Mouse (Mus musculus) heart, postnatal 0 days (tissue): Measurements from ENCODE around the gene Nfic. TPM values are rescaled to one million over a fixed set of nuclear protein-coding genes. Genes with fewer than 3 reads are reported as not detected.

Source experiments
- ATAC-seq: fragments of 200-750 bp; cut with Nextera tagmentation; 2 replicates; pipeline ENCODE4 v1.8.0; 2017; ENCODE audit warnings: low read depth, moderate number of reproducible peaks, moderate library complexity; ENCODE audit not compliant: insufficient read depth
- DNase-seq: peaks from one replicate; pipeline ENCODE4 v3.0.0-alpha.2; 2016; ENCODE audit warnings: low spot score
- H3K27ac ChIP-seq: fragments of 300-500 bp; sonication (generic); 2 replicates; pipeline ENCODE4 v1.5.1; 2014; ENCODE audit warnings: low read depth, mild to moderate bottlenecking
- H3K27me3 ChIP-seq: fragments of 300-500 bp; sonication (generic); 2 replicates; pipeline ENCODE4 v1.6.1; 2014; ENCODE audit warnings: low read length, mixed read lengths; ENCODE audit not compliant: control insufficient read depth, insufficient read depth
- H3K36me3 ChIP-seq: fragments of 300-500 bp; sonication (generic); replicated peaks from 2 replicates; pipeline ENCODE4 v1.6.1; 2014; ENCODE audit warnings: low read length, mixed read lengths; ENCODE audit not compliant: control insufficient read depth, insufficient read depth
- H3K4me1 ChIP-seq: fragments of 300-500 bp; sonication (generic); 2 replicates; pipeline ENCODE4 v1.6.1; 2014; ENCODE audit warnings: antibody characterized with exemption; ENCODE audit not compliant: control insufficient read depth, insufficient read depth
- H3K4me2 ChIP-seq: fragments of 300-500 bp; sonication (generic); 2 replicates; pipeline ENCODE4 v1.6.1; 2014; ENCODE audit warnings: low read depth, mild to moderate bottlenecking, low read length, moderate library complexity
- H3K4me3 ChIP-seq: fragments of 300-500 bp; sonication (generic); 2 replicates; pipeline ENCODE4 v1.5.1; 2014; ENCODE audit warnings: low read depth, low read length
- H3K9ac ChIP-seq: fragments of 300-500 bp; sonication (generic); replicated peaks from 2 replicates; pipeline ENCODE4 v1.6.1; 2014; ENCODE audit warnings: low read depth, low read length, mixed read lengths
- H3K9me3 ChIP-seq: fragments of 300-500 bp; sonication (generic); replicated peaks from 2 replicates; pipeline ENCODE4 v1.6.1; 2016; ENCODE audit warnings: low read length; ENCODE audit not compliant: control insufficient read depth
- CTCF ChIP-seq: IDR thresholded peaks from 2 replicates; pipeline ENCODE4 v1.5.1; 2016; ENCODE audit warnings: antibody characterized with exemption, control low read depth, low read depth
- EP300 ChIP-seq: IDR thresholded peaks from 2 replicates; pipeline ENCODE4 v1.6.1; 2016; ENCODE audit warnings: antibody characterized with exemption, low read depth
- WGBS: fragments of 180-500 bp; shearing (Covaris S2); extraction: QIAGEN DNeasy Blood & Tissue Kit; methylation state at CpG from one replicate; pipeline ENCODE4 v1.1.7; 2014; 5-methylcytosine and 5-hydroxymethylcytosine counted together
- polyA plus RNA-seq: library from polyadenylated mRNA; unstranded; fragments of >200 nt; fragmentation: Nextera tagmentation; extraction: Ambion mirVana; gene quantifications from 2 replicates; pipeline ENCODE4 v1.2.1, GENCODE M21; 2015
- total RNA-seq: library from RNA; depleted of rRNA; stranded (reverse); fragments of >200 nt; gene quantifications from 2 replicates; pipeline ENCODE4 v1.2.3, GENCODE M21; 2014; ENCODE audit warnings: low replicate concordance

The Nfic gene
- total and polyA plus RNA-seq, 2 experiments from 2014 or later = 47.6 to 73.7 TPM

DNA sequence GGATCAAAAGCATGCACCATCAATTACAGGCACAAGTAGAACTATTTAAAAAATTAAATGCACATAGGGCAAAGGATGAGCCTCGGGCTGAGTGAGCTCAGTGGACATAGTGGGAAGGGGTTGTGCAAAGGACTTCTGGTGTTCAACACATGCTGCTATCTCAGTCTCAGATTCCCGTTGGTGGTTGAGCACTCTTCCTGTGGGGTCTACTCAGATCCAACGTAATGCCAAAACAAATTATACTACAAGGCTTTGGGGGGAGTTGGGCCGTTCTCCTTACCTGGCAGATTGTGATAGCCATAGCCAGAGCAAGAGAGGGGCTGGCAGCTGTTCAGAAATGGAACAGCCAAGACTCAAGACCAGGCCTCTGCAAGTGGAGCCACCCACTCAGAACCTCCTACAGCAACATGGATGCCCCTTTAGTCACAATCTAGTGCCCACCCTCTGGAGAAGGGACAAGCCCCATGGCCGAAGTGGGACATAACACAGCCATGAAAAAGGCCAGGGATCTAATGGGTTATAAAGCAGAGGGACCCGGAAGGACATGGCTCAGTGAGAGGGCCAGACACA, 75.5 kb downstream of the Nfic start:
- 85% methylated on average over 6 of the region's 6 CpGs for WGBS
- H3K9me3 ChIP-seq = no peaks in the 10 kb centered on the region
- no peak overlapping the region for H3K4me3 ChIP-seq
- H3K27me3 ChIP-seq = no peaks in the 10 kb centered on the region
- DNase-seq (no peak), ATAC-seq (no peak)
- H3K4me2 ChIP-seq = no peak overlapping the region
- TF ChIP-seq EP300 (no peak), CTCF (no peak)
- H3K4me1 ChIP-seq = peaks cover 19% of the 10 kb centered on the region
- peaks cover 10% of the 10 kb centered on the region; the same call in 1 of the 2 replicates for H3K36me3 ChIP-seq
- H3K27ac ChIP-seq = no peak overlapping the region
- H3K9ac ChIP-seq = no peak overlapping the region

GRCm38 (mm10) chr10:81379183-81379553, 76.3 kb downstream of the Nfic start:
- peak overlapping the region; percentile 71 for H3K4me2 ChIP-seq
- peaks cover 14% of the 10 kb centered on the region for H3K36me3 ChIP-seq
- no peak for ATAC-seq
- H3K27ac ChIP-seq = peak overlapping the region; percentile 51; the same call in 1 of the 2 replicates
- H3K4me1 ChIP-seq = peaks cover 17% of the 10 kb centered on the region
- TF ChIP-seq EP300 (no peak), CTCF (no peak)
- no peaks in the 10 kb centered on the region for H3K27me3 ChIP-seq
- 64% methylated on average over 3 of the region's 3 CpGs for WGBS
- H3K4me3 ChIP-seq = peak overlapping the region; percentile 87
- peak overlapping the region; percentile 43; the same call in 1 of the 2 replicates for H3K9ac ChIP-seq
- DNase-seq = no peak
- H3K9me3 ChIP-seq = no peaks in the 10 kb centered on the region

GRCm38 (mm10) chr10:81378553-81379182, 76.8 kb downstream of the Nfic start:
- Histone ChIP-seq H3K36me3 (peaks cover 19% of the 10 kb centered on the region), H3K9me3 (no peaks in the 10 kb centered on the region), H3K27ac (peak overlapping the region; percentile 51; the same call in 1 of the 2 replicates), H3K4me2 (peak overlapping the region; percentile 71), H3K27me3 (no peaks in the 10 kb centered on the region), H3K4me3 (peak overlapping the region; percentile 87), H3K9ac (peak overlapping the region; percentile 43; the same call in 1 of the 2 replicates), H3K4me1 (peaks cover 17% of the 10 kb centered on the region)
- DNase-seq = peak; percentile 100
- WGBS = under 1% methylated on average over 46 of the region's 46 CpGs
- ATAC-seq = peak; percentile 94
- TF ChIP-seq CTCF (0 out of 2 replicates have a peak, but pooled peaks have one; percentile 23), EP300 (no peak)

GRCm38 (mm10) chr10:81377793-81378552, 77.5 kb downstream of the Nfic start, which contains the start of gene Fzr1:
TSS of gene Fzr1 (minus strand) at chr10:81378516.
- Histone ChIP-seq H3K4me3 (peak within 1 kb of the TSS; percentile 87), H3K9ac (peak within 1 kb of the TSS; percentile 92), H3K27me3 (no peaks in the 10 kb centered on the region), H3K36me3 (peaks cover 24% of the 10 kb centered on the region), H3K4me1 (peaks cover 17% of the 10 kb centered on the region), H3K9me3 (no peaks in the 10 kb centered on the region), H3K27ac (peak within 1 kb of the TSS; percentile 78), H3K4me2 (peak within 1 kb of the TSS; percentile 83)
- ATAC-seq (peak; percentile 2; the same call in 1 of the 2 replicates), DNase-seq (no peak)
- TF ChIP-seq EP300 (no peak), CTCF (no peak)
- under 1% methylated on average over 54 of the region's 59 CpGs for WGBS

GRCm38 (mm10) chr10:81377362-81377664, 78.1 kb downstream of the Nfic start:
- Histone ChIP-seq H3K36me3 (peaks cover 24% of the 10 kb centered on the region), H3K4me3 (peak overlapping the region; percentile 87), H3K4me2 (peak overlapping the region; percentile 83), H3K9ac (peak overlapping the region; percentile 92), H3K27ac (peak overlapping the region; percentile 36; the same call in 1 of the 2 replicates), H3K4me1 (peaks cover 17% of the 10 kb centered on the region), H3K9me3 (no peaks in the 10 kb centered on the region), H3K27me3 (no peaks in the 10 kb centered on the region)
- no peak for DNase-seq
- 41% methylated on average over 2 of the region's 2 CpGs for WGBS
- TF ChIP-seq EP300 (no peak), CTCF (no peak)
- no peak for ATAC-seq
